Mouse (Mus musculus): ENCODE measurements around the gene Tet3.

The Tet3 gene

GRCm38 (mm10) chr6:83478628-83479027 lies 19.7 kb upstream of the Tet3 start:
- no peak for DNase-seq (ENCODE audit: low read depth, low spot score)

GRCm38 (mm10) chr6:83478217-83478616 lies 19.3 kb upstream of the Tet3 start:
- DNase-seq (ENCODE audit: low read depth, low spot score) = peak; percentile 42

- DNase-seq (ENCODE audit: low read depth, low spot score) = no peak
Observed at GRCm38 (mm10) chr6:83475431-83475830, 16.5 kb upstream of the Tet3 start.

GRCm38 (mm10) chr6:83473240-83473639 lies 14.4 kb upstream of the Tet3 start:
- DNase-seq (ENCODE audit: low read depth, low spot score) = no peak

- DNase-seq (ENCODE audit: low read depth, low spot score) = no peak
Observed at GRCm38 (mm10) chr6:83471739-83472138, 12.9 kb upstream of the Tet3 start.

GRCm38 (mm10) chr6:83464011-83464410 lies 5.1 kb upstream of the Tet3 start:
- DNase-seq (ENCODE audit: low read depth, low spot score) = no peak

- DNase-seq (ENCODE audit: low read depth, low spot score) = peak; percentile 24
Observed at GRCm38 (mm10) chr6:83456984-83457810, 1.7 kb downstream of the Tet3 start.

GRCm38 (mm10) chr6:83456131-83456983 lies 2.5 kb downstream of the Tet3 start:
- peak; percentile 23 for DNase-seq (ENCODE audit: low read depth, low spot score)

GRCm38 (mm10) chr6:83455328-83456130 lies 3.4 kb downstream of the Tet3 start:
- DNase-seq (ENCODE audit: low read depth, low spot score) = peak; percentile 15

GRCm38 (mm10) chr6:83453706-83454105 lies 5.2 kb downstream of the Tet3 start:
- DNase-seq (ENCODE audit: low read depth, low spot score) = no peak

- DNase-seq (ENCODE audit: low read depth, low spot score) = no peak
Observed at GRCm38 (mm10) chr6:83450451-83451303, 8.2 kb downstream of the Tet3 start.

GRCm38 (mm10) chr6:83449440-83449839 lies 9.4 kb downstream of the Tet3 start:
- DNase-seq (ENCODE audit: low read depth, low spot score) = no peak

GRCm38 (mm10) chr6:83448911-83449310 lies 10.0 kb downstream of the Tet3 start:
- DNase-seq (ENCODE audit: low read depth, low spot score) = no peak

- no peak for DNase-seq (ENCODE audit: low read depth, low spot score)
Observed at GRCm38 (mm10) chr6:83447031-83447430, 11.9 kb downstream of the Tet3 start.

GRCm38 (mm10) chr6:83445796-83446195 lies 13.1 kb downstream of the Tet3 start:
- DNase-seq (ENCODE audit: low read depth, low spot score) = no peak

GRCm38 (mm10) chr6:83443441-83444340 lies 15.2 kb downstream of the Tet3 start:
- no peak for DNase-seq (ENCODE audit: low read depth, low spot score)

GRCm38 (mm10) chr6:83442639-83443038 lies 16.2 kb downstream of the Tet3 start:
- no peak for DNase-seq (ENCODE audit: low read depth, low spot score)

- DNase-seq (ENCODE audit: low read depth, low spot score) = peak; percentile 48
Observed at GRCm38 (mm10) chr6:83441259-83442061, 17.4 kb downstream of the Tet3 start.
